Mouse (Mus musculus) limb, embryonic 12.5 days (tissue): ENCODE data around the gene Gm26558. TPM values are rescaled to one million over a fixed set of nuclear protein-coding genes. Genes with fewer than 3 reads are reported as not detected.

Source experiments
- ATAC-seq: fragments of 200-750 bp; cut with Nextera tagmentation; 2 replicates; pipeline ENCODE4 v1.8.0; 2017; ENCODE audit warnings: low read depth, moderate TSS enrichment; ENCODE audit not compliant: insufficient number of reproducible peaks, insufficient read depth, low FRiP score, low TSS enrichment
- H3K27ac ChIP-seq: fragments of 300-500 bp; sonication (generic); 2 replicates; pipeline ENCODE4 v1.5.1; 2016; ENCODE audit warnings: mild to moderate bottlenecking, moderate library complexity
- H3K27me3 ChIP-seq: fragments of 300-500 bp; sonication (generic); 2 replicates; pipeline ENCODE4 v1.6.1; 2016; ENCODE audit warnings: mild to moderate bottlenecking, moderate library complexity
- H3K36me3 ChIP-seq: fragments of 300-500 bp; sonication (generic); 2 replicates; pipeline ENCODE4 v1.6.1; 2016; ENCODE audit warnings: mild to moderate bottlenecking, moderate library complexity
- H3K4me1 ChIP-seq: fragments of 300-500 bp; sonication (generic); replicated peaks from 2 replicates; pipeline ENCODE4 v1.6.1; 2016
- H3K4me2 ChIP-seq: fragments of 300-500 bp; sonication (generic); 2 replicates; pipeline ENCODE4 v1.6.1; 2016; ENCODE audit warnings: mild to moderate bottlenecking, moderate library complexity
- H3K4me3 ChIP-seq: fragments of 300-500 bp; sonication (generic); replicated peaks from 2 replicates; pipeline ENCODE4 v1.5.1; 2016; ENCODE audit warnings: mild to moderate bottlenecking
- H3K9ac ChIP-seq: fragments of 300-500 bp; sonication (generic); replicated peaks from 2 replicates; pipeline ENCODE4 v1.6.1; 2016; ENCODE audit warnings: mild to moderate bottlenecking, moderate library complexity
- H3K9me3 ChIP-seq: fragments of 300-500 bp; sonication (generic); 2 replicates; pipeline ENCODE4 v1.6.1; 2016; ENCODE audit warnings: mild to moderate bottlenecking, moderate library complexity
- WGBS: fragments of 180-500 bp; shearing (Covaris S2); methylation state at CpG from one replicate; pipeline ENCODE4 v1.1.7; 2016; 5-methylcytosine and 5-hydroxymethylcytosine counted together
- polyA plus RNA-seq: library from polyadenylated mRNA; unstranded; fragments of >200 nt; fragmentation: Nextera tagmentation; extraction: Ambion mirVana; gene quantifications from 2 replicates; pipeline ENCODE4 v1.2.1, GENCODE M21; 2016

The Gm26558 gene
- polyA plus RNA-seq, result 5.2 and 5.9 TPM in 2 replicates

- under 1% methylated on average over 54 of the region's 54 CpGs for WGBS
- ATAC-seq, result peak; percentile 72
- peaks cover 16% of the 10 kb centered on the region for H3K4me1 ChIP-seq
- H3K27me3 ChIP-seq, result no peaks in the 10 kb centered on the region; the same call in 1 of the 2 replicates
- peak within 1 kb of the TSS; percentile 91 for H3K27ac ChIP-seq
- peak within 1 kb of the TSS; percentile 96 for H3K9ac ChIP-seq
- H3K4me2 ChIP-seq, result peak within 1 kb of the TSS; percentile 84
- H3K9me3 ChIP-seq, result no peaks in the 10 kb centered on the region
- H3K36me3 ChIP-seq, result peaks cover 14% of the 10 kb centered on the region
- peak within 1 kb of the TSS; percentile 90 for H3K4me3 ChIP-seq
These were observed at the start of gene Gm26558 for GRCm38 (mm10) chr2:70661715-70662495. Gene Gm26558 (minus strand): TSS chr2:70662108.

DNA sequence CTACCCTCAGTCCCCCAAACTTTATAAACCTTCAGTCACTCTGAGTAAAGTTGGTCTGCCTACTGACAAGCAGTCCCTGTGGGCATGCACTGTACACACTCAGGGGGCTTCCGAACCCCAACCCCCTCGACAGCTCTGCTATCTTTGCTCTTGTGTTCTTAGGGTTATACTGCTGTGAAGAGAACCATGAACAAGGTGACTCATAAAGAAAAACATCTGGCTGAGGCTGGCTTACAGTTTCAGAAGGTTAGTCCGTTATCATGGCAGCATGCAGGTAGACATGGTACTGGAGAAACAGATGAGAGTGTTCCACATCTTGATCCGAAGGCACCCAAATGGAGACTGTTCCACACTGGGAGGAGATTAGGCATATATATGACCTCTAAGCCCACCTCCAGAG, 49.0 kb upstream of the Gm26558 start:
- H3K27me3 ChIP-seq, result no peaks in the 10 kb centered on the region
- H3K4me2 ChIP-seq, result no peak overlapping the region
- 91% methylated on average over 4 of the region's 4 CpGs for WGBS
- no peak for ATAC-seq
- peaks cover 61% of the 10 kb centered on the region for H3K36me3 ChIP-seq
- H3K4me3 ChIP-seq, result no peak overlapping the region
- no peak overlapping the region for H3K9ac ChIP-seq
- no peaks in the 10 kb centered on the region for H3K9me3 ChIP-seq
- H3K4me1 ChIP-seq, result peaks cover 10% of the 10 kb centered on the region
- no peak overlapping the region for H3K27ac ChIP-seq

DNA sequence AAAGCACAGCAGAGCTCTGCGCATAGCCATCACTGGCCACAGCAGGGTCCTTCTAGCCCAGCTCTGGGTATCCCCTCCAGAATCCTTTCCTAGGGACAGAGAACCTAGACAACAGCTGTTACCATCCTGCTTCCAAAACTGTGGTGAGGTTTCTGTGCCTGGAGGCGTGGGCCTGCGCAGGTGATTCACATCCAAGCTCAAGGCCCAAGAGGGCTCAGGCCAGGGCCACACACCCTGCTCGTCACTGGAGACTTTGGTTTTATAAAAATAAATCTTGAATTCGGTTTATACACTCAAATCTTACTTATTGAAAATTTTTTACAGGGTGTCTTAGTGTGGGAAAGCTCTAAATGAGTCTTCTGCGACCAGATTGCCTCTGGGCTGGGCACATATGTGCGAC, 48.3 kb upstream of the Gm26558 start:
- Histone ChIP-seq H3K27ac (no peak overlapping the region), H3K9me3 (no peaks in the 10 kb centered on the region), H3K9ac (no peak overlapping the region), H3K36me3 (peaks cover 55% of the 10 kb centered on the region), H3K27me3 (no peaks in the 10 kb centered on the region), H3K4me2 (no peak overlapping the region), H3K4me3 (no peak overlapping the region), H3K4me1 (peaks cover 10% of the 10 kb centered on the region)
- no peak for ATAC-seq
- 94% methylated on average over 7 of the region's 7 CpGs for WGBS

DNA sequence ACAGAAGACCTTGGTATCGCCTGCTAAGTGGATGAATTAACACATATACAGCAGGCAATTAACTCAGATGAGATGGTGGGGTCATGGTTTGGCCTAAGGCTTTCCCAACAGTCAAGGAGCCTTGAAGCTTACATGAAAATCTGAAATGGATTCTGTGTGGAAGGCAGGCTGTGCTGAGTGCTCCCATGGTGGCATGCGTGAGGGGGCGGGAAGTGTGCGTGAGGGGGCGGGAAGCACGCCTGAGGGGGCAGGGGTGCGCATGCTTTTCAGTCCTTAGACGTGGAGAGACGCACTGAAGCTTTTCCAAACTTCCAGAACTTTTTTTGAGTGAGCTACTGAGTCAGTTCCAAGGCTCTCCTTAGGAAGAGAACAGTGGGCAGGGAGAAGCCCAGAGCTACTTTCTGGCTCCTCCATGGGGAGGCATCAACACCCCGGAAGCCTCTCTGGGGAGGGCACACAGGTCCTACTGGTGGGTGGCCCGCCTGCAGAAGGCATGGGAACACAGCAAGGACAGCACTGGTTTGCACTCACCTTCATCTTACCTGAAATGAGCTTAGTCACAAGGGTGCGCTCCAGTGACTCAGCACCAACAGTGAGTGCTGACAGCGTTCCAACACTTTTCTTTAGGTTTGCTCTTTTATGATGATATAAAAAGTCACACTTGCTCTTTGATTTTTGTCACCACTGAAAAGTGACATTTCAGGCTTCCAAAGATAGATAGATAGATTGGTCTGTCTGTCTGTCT, 47.2 kb upstream of the Gm26558 start:
- no peak overlapping the region for H3K4me3 ChIP-seq
- H3K4me1 ChIP-seq, result peaks cover 14% of the 10 kb centered on the region
- H3K27me3 ChIP-seq, result no peaks in the 10 kb centered on the region
- peaks cover 45% of the 10 kb centered on the region for H3K36me3 ChIP-seq
- H3K9ac ChIP-seq, result no peak overlapping the region
- 69% methylated on average over 13 of the region's 13 CpGs for WGBS
- ATAC-seq, result no peak
- H3K27ac ChIP-seq, result no peak overlapping the region
- H3K9me3 ChIP-seq, result no peaks in the 10 kb centered on the region
- H3K4me2 ChIP-seq, result no peak overlapping the region

GRCm38 (mm10) chr2:70702403-70702802, 40.5 kb upstream of the Gm26558 start:
- 52% methylated on average over 5 of the region's 5 CpGs for WGBS
- ATAC-seq, result no peak
- Histone ChIP-seq H3K4me1 (peaks cover 22% of the 10 kb centered on the region), H3K4me2 (no peak overlapping the region), H3K9ac (no peak overlapping the region), H3K27ac (no peak overlapping the region), H3K27me3 (no peaks in the 10 kb centered on the region), H3K9me3 (no peaks in the 10 kb centered on the region), H3K36me3 (no peaks in the 10 kb centered on the region), H3K4me3 (no peak overlapping the region)

- H3K27me3 ChIP-seq, result no peaks in the 10 kb centered on the region
- ATAC-seq, result no peak
- no peaks in the 10 kb centered on the region for H3K9me3 ChIP-seq
- H3K27ac ChIP-seq, result no peak overlapping the region
- peaks cover 16% of the 10 kb centered on the region for H3K4me1 ChIP-seq
- H3K4me3 ChIP-seq, result no peak overlapping the region
- no peaks in the 10 kb centered on the region for H3K36me3 ChIP-seq
- WGBS, result 60% methylated on average over 9 of the region's 9 CpGs
- no peak overlapping the region for H3K9ac ChIP-seq
- H3K4me2 ChIP-seq, result no peak overlapping the region
These were observed 39.7 kb upstream of the Gm26558 start for GRCm38 (mm10) chr2:70701571-70701970.

- Histone ChIP-seq H3K27me3 (no peaks in the 10 kb centered on the region), H3K36me3 (no peaks in the 10 kb centered on the region), H3K4me2 (no peak overlapping the region), H3K27ac (no peak overlapping the region), H3K4me3 (no peak overlapping the region), H3K9ac (no peak overlapping the region), H3K9me3 (no peaks in the 10 kb centered on the region), H3K4me1 (peaks cover 16% of the 10 kb centered on the region)
- no peak for ATAC-seq
- 80% methylated on average over 3 of the region's 3 CpGs for WGBS
These were observed 38.9 kb upstream of the Gm26558 start for GRCm38 (mm10) chr2:70700851-70701250.

GRCm38 (mm10) chr2:70695712-70696111, 33.8 kb upstream of the Gm26558 start:
- Histone ChIP-seq H3K9me3 (no peaks in the 10 kb centered on the region), H3K4me2 (no peak overlapping the region), H3K9ac (no peak overlapping the region), H3K4me3 (no peak overlapping the region), H3K27ac (no peak overlapping the region), H3K36me3 (peaks cover 33% of the 10 kb centered on the region), H3K27me3 (no peaks in the 10 kb centered on the region), H3K4me1 (0 out of 2 replicates have a peak, but pooled peaks cover 5% of the 10 kb centered on the region)
- 88% methylated on average over 10 of the region's 10 CpGs for WGBS
- ATAC-seq, result no peak

DNA sequence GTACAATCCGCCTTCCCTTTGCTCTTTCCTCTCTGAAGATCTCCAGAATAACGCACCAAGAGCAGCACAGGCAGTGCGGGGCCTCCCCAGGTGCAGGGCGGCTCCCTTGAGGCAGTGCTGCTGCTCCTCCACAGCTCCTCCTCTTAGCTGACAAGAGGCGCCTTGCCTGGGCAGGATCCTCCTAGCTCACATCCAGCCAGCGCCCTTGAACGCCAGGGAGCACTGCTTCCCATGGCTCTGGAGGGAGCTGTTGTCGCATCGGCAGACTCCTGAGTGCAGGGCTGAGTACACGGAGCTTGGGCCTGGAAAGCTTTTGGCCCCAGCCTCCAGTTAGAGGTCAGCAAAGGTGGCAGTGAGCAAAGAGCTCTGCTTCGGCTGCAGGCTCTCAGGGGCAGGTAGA, 28.3 kb upstream of the Gm26558 start:
- Histone ChIP-seq H3K4me3 (no peak overlapping the region), H3K9ac (no peak overlapping the region), H3K27me3 (no peaks in the 10 kb centered on the region), H3K4me2 (no peak overlapping the region), H3K9me3 (no peaks in the 10 kb centered on the region), H3K27ac (no peak overlapping the region), H3K36me3 (peaks cover 85% of the 10 kb centered on the region), H3K4me1 (0 out of 2 replicates have a peak, but pooled peaks cover 3% of the 10 kb centered on the region)
- 84% methylated on average over 11 of the region's 11 CpGs for WGBS
- no peak for ATAC-seq

- H3K4me2 ChIP-seq, result no peak overlapping the region
- no peaks in the 10 kb centered on the region for H3K9me3 ChIP-seq
- H3K36me3 ChIP-seq, result peaks cover 99% of the 10 kb centered on the region
- no peaks in the 10 kb centered on the region for H3K27me3 ChIP-seq
- 95% methylated on average over 21 of the region's 21 CpGs for WGBS
- no peak for ATAC-seq
- no peak overlapping the region for H3K9ac ChIP-seq
- no peak overlapping the region for H3K4me3 ChIP-seq
- no peak overlapping the region for H3K27ac ChIP-seq
- H3K4me1 ChIP-seq, result no peaks in the 10 kb centered on the region
These were observed 26.7 kb upstream of the Gm26558 start for GRCm38 (mm10) chr2:70688454-70689078.

- Histone ChIP-seq H3K4me1 (no peaks in the 10 kb centered on the region), H3K36me3 (peaks cover 94% of the 10 kb centered on the region), H3K9ac (no peak overlapping the region), H3K4me3 (no peak overlapping the region), H3K27me3 (no peaks in the 10 kb centered on the region), H3K4me2 (no peak overlapping the region), H3K9me3 (no peaks in the 10 kb centered on the region), H3K27ac (no peak overlapping the region)
- WGBS, result 66% methylated on average over 2 of the region's 2 CpGs
- no peak for ATAC-seq
These were observed 20.4 kb upstream of the Gm26558 start for GRCm38 (mm10) chr2:70682324-70682723.
